Mouse (Mus musculus): ENCODE measurements around the gene R3hdm4. TPM values are rescaled to one million over a fixed set of nuclear protein-coding genes. Genes with fewer than 3 reads are reported as not detected.
"Not testable (repeated sequence)": the region's sequence is repeated elsewhere in the genome, so short reads cannot be mapped to it uniquely, and the experiment has no call there.

R3hdm4 gene
- total and polyA plus RNA-seq, 2 experiments from 2014 or later: 133 to 267 TPM

- WGBS: 98% methylated on average over 7 of the region's 7 CpGs
- no peak overlapping the region for H3K27ac ChIP-seq
- no peak overlapping the region for H3K4me3 ChIP-seq (ENCODE audit: low read length)
- ATAC-seq (no peak), DNase-seq (ENCODE audit: low spot score) (no peak)
- no peaks in the 10 kb centered on the region for H3K27me3 ChIP-seq (ENCODE audit: insufficient read depth, low read length)
- H3K9me3 ChIP-seq (ENCODE audit: low read length): no peaks in the 10 kb centered on the region
- no peak overlapping the region for H3K9ac ChIP-seq (replicated peaks; ENCODE audit: low read length)
- H3K4me2 ChIP-seq (ENCODE audit: low read depth, low read length): no peak overlapping the region
- peaks cover 41% of the 10 kb centered on the region for H3K36me3 ChIP-seq (ENCODE audit: insufficient read depth, low read length)
- H3K4me1 ChIP-seq (ENCODE audit: insufficient read depth, low read length): peaks cover 8% of the 10 kb centered on the region
- no peak for TF ChIP-seq CTCF (IDR thresholded peaks at IDR 0.05; ENCODE audit: low read depth)
Observed at GRCm38 (mm10) chr10:79964727-79965126, 43.7 kb upstream of the R3hdm4 start.

GRCm38 (mm10) chr10:79960671-79961294 lies 39.8 kb upstream of the R3hdm4 start:
- DNase-seq (ENCODE audit: low spot score) (no peak), ATAC-seq (no peak)
- Histone ChIP-seq H3K27me3 (ENCODE audit: insufficient read depth, low read length) (no peaks in the 10 kb centered on the region), H3K27ac (peak overlapping the region; percentile 79; the same call in 1 of the 2 replicates), H3K36me3 (ENCODE audit: insufficient read depth, low read length) (peaks cover 21% of the 10 kb centered on the region), H3K4me1 (ENCODE audit: insufficient read depth, low read length) (peaks cover 5% of the 10 kb centered on the region; the same call in 1 of the 2 replicates), H3K4me3 (ENCODE audit: low read length) (peak overlapping the region; percentile 97), H3K9me3 (ENCODE audit: low read length) (no peaks in the 10 kb centered on the region), H3K4me2 (ENCODE audit: low read depth, low read length) (peak overlapping the region; percentile 73), H3K9ac (replicated peaks; ENCODE audit: low read length) (peak overlapping the region; percentile 77)
- 20% methylated on average over 10 of the region's 10 CpGs for WGBS
- no peak for TF ChIP-seq CTCF (IDR thresholded peaks at IDR 0.05; ENCODE audit: low read depth)

- DNase-seq (ENCODE audit: low spot score): peak; percentile 99
- Histone ChIP-seq H3K36me3 (ENCODE audit: insufficient read depth, low read length) (peaks cover 13% of the 10 kb centered on the region; the same call in 1 of the 2 replicates), H3K27ac (peak within 1 kb of the TSS; percentile 79), H3K27me3 (ENCODE audit: insufficient read depth, low read length) (no peaks in the 10 kb centered on the region), H3K4me2 (ENCODE audit: low read depth, low read length) (peak within 1 kb of the TSS; percentile 73), H3K4me3 (ENCODE audit: low read length) (peak within 1 kb of the TSS; percentile 97), H3K4me1 (ENCODE audit: insufficient read depth, low read length) (peaks cover 5% of the 10 kb centered on the region; the same call in 1 of the 2 replicates), H3K9me3 (ENCODE audit: low read length) (no peaks in the 10 kb centered on the region), H3K9ac (replicated peaks; ENCODE audit: low read length) (peak within 1 kb of the TSS; percentile 77)
- peak; percentile 97 for ATAC-seq
- peak; percentile 99 for TF ChIP-seq CTCF (IDR thresholded peaks at IDR 0.05; ENCODE audit: low read depth)
- WGBS: under 1% methylated on average over 61 of the region's 61 CpGs
Observed at GRCm38 (mm10) chr10:79959847-79960601, 39.0 kb upstream of the R3hdm4 start, which contains the start of gene Wdr18. Wdr18 (plus strand) TSS chr10:79960152.

- H3K9me3 ChIP-seq (ENCODE audit: low read length); H3K36me3 ChIP-seq (ENCODE audit: insufficient read depth, low read length); H3K4me1 ChIP-seq (ENCODE audit: insufficient read depth, low read length); H3K27me3 ChIP-seq (ENCODE audit: insufficient read depth, low read length); H3K27ac ChIP-seq; H3K4me3 ChIP-seq (ENCODE audit: low read length); ATAC-seq; DNase-seq (ENCODE audit: low spot score); H3K9ac ChIP-seq (replicated peaks; ENCODE audit: low read length): not testable (repeated sequence)
- H3K4me2 ChIP-seq (ENCODE audit: low read depth, low read length): peak overlapping the region; percentile 73
- WGBS: 36% methylated on average over 10 of the region's 10 CpGs
Observed at GRCm38 (mm10) chr10:79959412-79959811, 38.4 kb upstream of the R3hdm4 start.

- Histone ChIP-seq H3K4me1 (ENCODE audit: insufficient read depth, low read length) (peaks cover 5% of the 10 kb centered on the region; the same call in 1 of the 2 replicates), H3K4me2 (ENCODE audit: low read depth, low read length) (no peak overlapping the region), H3K27ac (no peak overlapping the region), H3K9me3 (ENCODE audit: low read length) (no peaks in the 10 kb centered on the region), H3K9ac (replicated peaks; ENCODE audit: low read length) (no peak overlapping the region), H3K36me3 (ENCODE audit: insufficient read depth, low read length) (peaks cover under 1% of the 10 kb centered on the region; the same call in 1 of the 2 replicates), H3K27me3 (ENCODE audit: insufficient read depth, low read length) (no peaks in the 10 kb centered on the region), H3K4me3 (ENCODE audit: low read length) (no peak overlapping the region)
- peak; percentile 61 for DNase-seq (ENCODE audit: low spot score)
- TF ChIP-seq CTCF (IDR thresholded peaks at IDR 0.05; ENCODE audit: low read depth): peak; percentile 92
- ATAC-seq: no peak
- WGBS: 11% methylated on average over 21 of the region's 21 CpGs
Observed at GRCm38 (mm10) chr10:79958140-79958816, 37.3 kb upstream of the R3hdm4 start.

- no peak for TF ChIP-seq CTCF (IDR thresholded peaks at IDR 0.05; ENCODE audit: low read depth)
- no peak for ATAC-seq
- Histone ChIP-seq H3K27ac (no peak overlapping the region), H3K9ac (replicated peaks; ENCODE audit: low read length) (no peak overlapping the region), H3K4me3 (ENCODE audit: low read length) (no peak overlapping the region), H3K36me3 (ENCODE audit: insufficient read depth, low read length) (peaks cover 9% of the 10 kb centered on the region), H3K9me3 (ENCODE audit: low read length) (no peaks in the 10 kb centered on the region), H3K4me1 (ENCODE audit: insufficient read depth, low read length) (peaks cover 5% of the 10 kb centered on the region; the same call in 1 of the 2 replicates), H3K27me3 (ENCODE audit: insufficient read depth, low read length) (no peaks in the 10 kb centered on the region), H3K4me2 (ENCODE audit: low read depth, low read length) (no peak overlapping the region)
- no peak for DNase-seq (ENCODE audit: low spot score)
- 20% methylated on average over 4 of the region's 4 CpGs for WGBS
Observed at GRCm38 (mm10) chr10:79956643-79957154, 35.7 kb upstream of the R3hdm4 start.

Measured in hindbrain, postnatal 0 days (tissue).